Mouse (Mus musculus): ENCODE measurements around the gene Ovca2.

- no peak for TF ChIP-seq CTCF (IDR thresholded peaks at IDR 0.05; ENCODE audit: extremely low read depth, insufficient read length, insufficient replicate concordance, low read depth, low read length)
- TF ChIP-seq POLR2A (IDR thresholded peaks at IDR 0.05; ENCODE audit: low read depth, low read length), result no peak
Measured at GRCm38 (mm10) chr11:75133391-75133790, 45.2 kb downstream of the Ovca2 start.
